Mouse (Mus musculus) CH12.LX (cell line): Measurements from ENCODE around the gene Col4a2. TPM values are rescaled to one million over a fixed set of nuclear protein-coding genes. Genes with fewer than 3 reads are reported as not detected.

Experiments used
- DNase-seq: peaks from one replicate; pipeline ENCODE4 v3.0.0-alpha.2; 2013; ENCODE audit errors: extremely low read depth
- H3K27ac ChIP-seq: 2 replicates; pipeline ENCODE4 v1.5.1; 2012; ENCODE audit warnings: low read depth, mild to moderate bottlenecking, control low read depth, moderate library complexity; ENCODE audit not compliant: insufficient read depth
- H3K27me3 ChIP-seq: replicated peaks from 2 replicates; pipeline ENCODE3; 2012; ENCODE audit warnings: inconsistent platforms
- H3K36me3 ChIP-seq, 2 experiments: replicated peaks in 1 of 2; 2 replicates each; pipeline versions ENCODE3 to v1.6.1; 2012; ENCODE audit warnings: inconsistent platforms in 1 of 2, low read length in 1 of 2, mild to moderate bottlenecking in 1 of 2, mixed read lengths in 1 of 2, moderate library complexity in 1 of 2; ENCODE audit not compliant: control insufficient read depth in 1 of 2, insufficient read depth in 1 of 2
- H3K4me1 ChIP-seq, 2 experiments: 2 replicates each; pipeline ENCODE4 v1.6.1; 2012; ENCODE audit warnings: inconsistent platforms in 1 of 2, moderate library complexity in 1 of 2; ENCODE audit not compliant: insufficient read depth in 2 of 2, control insufficient read depth in 1 of 2
- H3K4me2 ChIP-seq: 2 replicates; pipeline ENCODE4 v1.6.1; 2012; ENCODE audit warnings: low read depth, mild to moderate bottlenecking, control low read depth; ENCODE audit not compliant: poor library complexity, insufficient read depth, severe bottlenecking
- H3K4me3 ChIP-seq, 3 experiments: fragments of 150-350 bp in 1 of 3; sonication (generic) in 1 of 3; replicated peaks in 1 of 3; 2 replicates each; pipeline versions ENCODE3 to v1.5.1; 2011 to 2012; ENCODE audit warnings: low read depth in 2 of 3, low read length in 2 of 3, mild to moderate bottlenecking in 2 of 3, moderate library complexity in 2 of 3, control low read depth in 1 of 3, improper control_type of control experiment in 1 of 3, inconsistent platforms in 1 of 3, mixed read lengths in 1 of 3; ENCODE audit not compliant: poor library complexity in 1 of 3
- H3K79me2 ChIP-seq: replicated peaks from 2 replicates; pipeline ENCODE4 v1.6.1; 2012; ENCODE audit warnings: mild to moderate bottlenecking, moderate library complexity; ENCODE audit not compliant: control insufficient read depth, poor library complexity, insufficient read depth, severe bottlenecking; ENCODE audit errors: extremely low read depth
- H3K9ac ChIP-seq: 2 replicates; pipeline ENCODE4 v1.6.1; 2012; ENCODE audit warnings: low read depth, mild to moderate bottlenecking, control low read depth, moderate library complexity; ENCODE audit not compliant: insufficient read depth
- H3K9me3 ChIP-seq: replicated peaks from 2 replicates; pipeline ENCODE3; 2012; ENCODE audit warnings: low read length, inconsistent platforms, mixed read lengths
- BHLHE40 ChIP-seq: IDR thresholded peaks from 2 replicates; pipeline ENCODE4 v1.6.1; 2011; ENCODE audit warnings: mild to moderate bottlenecking, low read depth, low read length, improper control_type of control experiment
- CHD1 ChIP-seq: IDR thresholded peaks from 2 replicates; pipeline ENCODE4 v1.6.1; 2012; ENCODE audit warnings: low read depth, low read length, improper control_type of control experiment, inconsistent platforms
- CTCF ChIP-seq, 2 experiments: IDR thresholded peaks in 1 of 2; conservative IDR thresholded peaks in 1 of 2; 2 replicates each; pipeline ENCODE4 v1.5.1; 2011 to 2012; ENCODE audit warnings: low read depth in 2 of 2, low read length in 2 of 2, improper control_type of control experiment in 1 of 2, inconsistent platforms in 1 of 2, mild to moderate bottlenecking in 1 of 2, moderate library complexity in 1 of 2
- ELF1 ChIP-seq: IDR thresholded peaks from 2 replicates; pipeline ENCODE4 v1.6.1; 2014; ENCODE audit warnings: low read depth, mild to moderate bottlenecking, inconsistent platforms, low read length, improper control_type of control experiment
- EP300 ChIP-seq: IDR thresholded peaks from 2 replicates; pipeline ENCODE4 v1.6.1; 2011; ENCODE audit warnings: low read length, improper control_type of control experiment
- ETS1 ChIP-seq: conservative IDR thresholded peaks from 2 replicates; pipeline ENCODE4 v1.6.1; 2012; ENCODE audit warnings: low read depth, mild to moderate bottlenecking, inconsistent platforms, low read length, improper control_type of control experiment, moderate library complexity
- GABPA ChIP-seq: IDR thresholded peaks from 2 replicates; pipeline ENCODE4 v1.6.1; 2012; ENCODE audit warnings: low read depth, low read length, improper control_type of control experiment, inconsistent platforms; ENCODE audit not compliant: insufficient replicate concordance
- IRF4 ChIP-seq: IDR thresholded peaks from 2 replicates; pipeline ENCODE4 v1.6.1; 2014; ENCODE audit warnings: low read depth, mild to moderate bottlenecking, inconsistent platforms, low read length, improper control_type of control experiment
- MAFK ChIP-seq: IDR thresholded peaks from 2 replicates; pipeline ENCODE4 v1.6.1; 2011; ENCODE audit warnings: low read length, improper control_type of control experiment; ENCODE audit not compliant: insufficient replicate concordance
- MEF2A ChIP-seq: IDR thresholded peaks from 2 replicates; pipeline ENCODE4 v1.6.1; 2014; ENCODE audit warnings: low read depth, mild to moderate bottlenecking, inconsistent platforms, low read length, improper control_type of control experiment, borderline replicate concordance
- NELFE ChIP-seq: IDR thresholded peaks from 2 replicates; pipeline ENCODE4 v1.6.1; 2011; ENCODE audit warnings: low read depth, low read length, improper control_type of control experiment
- NRF1 ChIP-seq: IDR thresholded peaks from 2 replicates; pipeline ENCODE4 v1.6.1; 2014; ENCODE audit warnings: low read depth, mild to moderate bottlenecking, inconsistent platforms, low read length, improper control_type of control experiment, moderate library complexity
- PAX5 ChIP-seq: IDR thresholded peaks from 2 replicates; pipeline ENCODE4 v1.6.1; 2012; ENCODE audit warnings: low read length, inconsistent platforms, mixed read lengths
- SIN3A ChIP-seq: IDR thresholded peaks from 2 replicates; pipeline ENCODE4 v1.6.1; 2012; ENCODE audit warnings: low read length, improper control_type of control experiment, inconsistent platforms
- SMC3 ChIP-seq: IDR thresholded peaks from 2 replicates; pipeline ENCODE4 v1.6.1; 2011; ENCODE audit warnings: low read depth, low read length, improper control_type of control experiment
- TCF12 ChIP-seq: IDR thresholded peaks from 2 replicates; pipeline ENCODE4 v1.6.1; 2014; ENCODE audit warnings: low read depth, mild to moderate bottlenecking, inconsistent platforms, low read length, improper control_type of control experiment
- UBTF ChIP-seq: IDR thresholded peaks from 2 replicates; pipeline ENCODE4 v1.6.1; 2012; ENCODE audit warnings: low read depth, mild to moderate bottlenecking, inconsistent platforms, low read length, improper control_type of control experiment, moderate library complexity
- dilution Hi-C: fragments of 300-500 bp; cut with MboI; formaldehyde crosslinking; loops from 2 replicates; pipeline ENCODE4 v1.14.3; 2020; ENCODE audit warnings: low sequenced_read_pairs; ENCODE audit not compliant: extremely low pct_unique_long_range_greater_than_20kb, extremely low pct_ligation_motif_present
- in situ Hi-C: fragments of 300-500 bp; cut with MboI; formaldehyde crosslinking; loops from 3 replicates; pipeline ENCODE4 v1.14.3; 2019; ENCODE audit warnings: low sequenced_read_pairs, low pct_ligation_motif_present, low pct_unique_long_range_greater_than_20kb, mixed read lengths
- polyA plus RNA-seq: library from polyadenylated mRNA; unstranded; fragments of >175 nt; gene quantifications from 2 replicates; pipeline ENCODE4 v1.2.1, GENCODE M21; 2012; ENCODE audit warnings: low read depth; ENCODE audit not compliant: insufficient read length
- total RNA-seq, 2 experiments: library from RNA; depleted of rRNA; stranded (reverse); fragments of 300-350 nt in 1 of 2; fragments of >200 nt in 1 of 2; gene quantifications; 2 replicates each; pipeline ENCODE4 v1.2.3; 2012 to 2014

Col4a2 gene
- total and polyA plus RNA-seq, 3 experiments: 0.04 to 0.07 TPM; not detected in 1

GRCm38 (mm10) chr8:11460934-11461333, 148.3 kb downstream of the Col4a2 start:
- H3K27ac ChIP-seq: peak overlapping the region; percentile 79
- peaks cover 8% of the 10 kb centered on the region for H3K79me2 ChIP-seq
- in situ Hi-C loops: no loop called here
- H3K9me3 ChIP-seq: peaks cover 10% of the 10 kb centered on the region
- DNase-seq: no peak
- TF ChIP-seq IRF4: peak; percentile 81
- TF ChIP-seq MAFK: peak; percentile 20; the same call in 1 of the 2 replicates
- TF ChIP-seq EP300: peak; percentile 81
- TF ChIP-seq SIN3A: no peak
- TF ChIP-seq TCF12: peak; percentile 82
- no peak for TF ChIP-seq GABPA
- no peak for TF ChIP-seq PAX5
- TF ChIP-seq SMC3: no peak
- TF ChIP-seq ETS1: peak; percentile 67
- peak; percentile 77 for TF ChIP-seq BHLHE40
- TF ChIP-seq ELF1: peak; percentile 45; the same call in 1 of the 2 replicates
- peak; percentile 50; the same call in 1 of the 2 replicates for TF ChIP-seq MEF2A
- TF ChIP-seq, all 38 proteins: peak for 8
- Histone ChIP-seq H3K4me3 (no peak overlapping the region), H3K36me3 (peaks cover 0 to 12% of the 10 kb centered on the region in 2 experiments), H3K4me1 (peaks cover 60 to 83% of the 10 kb centered on the region in 2 experiments), H3K27me3 (no peaks in the 10 kb centered on the region), H3K4me2 (peak overlapping the region; percentile 18; the same call in 1 of the 2 replicates), H3K9ac (no peak overlapping the region; the same call in 1 of the 2 replicates)
- dilution Hi-C loops: no loop called here

DNA sequence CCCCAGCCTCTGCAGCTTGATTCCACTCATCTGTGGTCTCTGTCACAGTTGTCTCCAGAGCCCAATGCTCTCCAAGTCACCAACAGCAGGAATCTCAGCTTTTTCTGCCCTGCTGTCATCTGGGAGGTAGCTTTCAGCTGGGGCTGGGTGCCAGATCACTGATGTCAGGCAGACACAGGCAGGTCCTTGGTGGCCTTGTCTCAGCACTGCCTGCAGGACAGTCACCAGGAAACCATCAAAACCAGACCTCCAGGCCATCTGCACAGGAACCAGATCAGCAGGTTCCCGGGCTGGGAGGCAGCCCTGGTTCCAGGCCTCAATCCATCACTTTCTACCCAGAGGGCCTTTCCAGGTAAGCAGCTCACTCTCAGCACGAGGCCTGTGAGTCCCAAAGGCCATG, 149.2 kb downstream of the Col4a2 start:
- dilution Hi-C loops: no loop called here
- in situ Hi-C loops: no loop called here
- Histone ChIP-seq H3K27me3 (no peaks in the 10 kb centered on the region), H3K9ac (no peak overlapping the region), H3K36me3 (peaks cover 0 to 11% of the 10 kb centered on the region in 2 experiments), H3K27ac (peak overlapping the region; percentile 7; the same call in 1 of the 2 replicates), H3K9me3 (peaks cover 10% of the 10 kb centered on the region), H3K79me2 (peaks cover 8% of the 10 kb centered on the region), H3K4me1 (peaks cover 56 to 86% of the 10 kb centered on the region in 2 experiments), H3K4me3 (peak overlapping the region in 1 of 3 experiments; percentile 19), H3K4me2 (no peak overlapping the region)
- TF ChIP-seq NELFE (no peak), PAX5 (no peak), CHD1 (no peak), NRF1 (no peak), GABPA (no peak), UBTF (no peak), ELF1 (no peak), MEF2A (no peak), CTCF (conservative IDR thresholded peaks at IDR 0.05 in 1 of 2, IDR thresholded peaks at IDR 0.05 in 1 of 2; ENCODE audit: low read depth in 2 of 2, low read length in 2 of 2) (no peak), ETS1 (no peak), SIN3A (no peak)
- DNase-seq: no peak
